Mouse (Mus musculus) ES-Bruce4 (cell line): Measurements from ENCODE around the gene Acsl3. TPM values are rescaled to one million over a fixed set of nuclear protein-coding genes. Genes with fewer than 3 reads are reported as not detected.

ENCODE experiments used
- H3K27ac ChIP-seq: 2 replicates; pipeline ENCODE4 v1.5.1; 2012; ENCODE audit warnings: low read length, inconsistent platforms; ENCODE audit not compliant: insufficient read depth
- H3K27me3 ChIP-seq: 2 replicates; pipeline ENCODE4 v1.6.1; 2012; ENCODE audit warnings: mild to moderate bottlenecking, low read length, inconsistent platforms; ENCODE audit not compliant: control insufficient read depth, poor library complexity, insufficient read depth, severe bottlenecking
- H3K36me3 ChIP-seq: 2 replicates; pipeline ENCODE4 v1.6.1; 2012; ENCODE audit warnings: inconsistent platforms, mild to moderate bottlenecking, low read length, moderate library complexity; ENCODE audit not compliant: control insufficient read depth, poor library complexity, insufficient read depth, severe bottlenecking
- H3K4me1 ChIP-seq: one replicate; pipeline ENCODE4 v1.8.1; 2011; ENCODE audit warnings: low read length; ENCODE audit not compliant: control insufficient read depth, insufficient read depth
- H3K4me3 ChIP-seq: 2 replicates; pipeline ENCODE4 v1.5.1; 2011; ENCODE audit warnings: low read depth, mild to moderate bottlenecking, low read length
- H3K9ac ChIP-seq: 2 replicates; pipeline ENCODE4 v1.6.1; 2012; ENCODE audit warnings: low read depth, mild to moderate bottlenecking, inconsistent platforms; ENCODE audit not compliant: poor library complexity, severe bottlenecking
- H3K9me3 ChIP-seq: replicated peaks from 2 replicates; pipeline ENCODE4 v1.6.1; 2012; ENCODE audit warnings: mild to moderate bottlenecking, low read length, inconsistent platforms; ENCODE audit not compliant: control insufficient read depth, poor library complexity, insufficient read depth, severe bottlenecking
- CTCF ChIP-seq: IDR thresholded peaks from one replicate; pipeline ENCODE4 v1.8.1; 2011; ENCODE audit warnings: low read depth, low read length
- EP300 ChIP-seq: IDR thresholded peaks from 2 replicates; pipeline ENCODE4 v1.6.1; 2011; ENCODE audit warnings: low read depth, low read length; ENCODE audit not compliant: insufficient read depth
- POLR2A ChIP-seq: IDR thresholded peaks from one replicate; pipeline ENCODE4 v1.8.1; 2011; ENCODE audit warnings: low read length; ENCODE audit not compliant: insufficient read depth
- polyA plus RNA-seq: library from polyadenylated mRNA; stranded (reverse); fragments of >200 nt; gene quantifications from 2 replicates; pipeline ENCODE4 v1.2.4, GENCODE M21; 2011; ENCODE audit warnings: low read depth; ENCODE audit not compliant: missing spikeins, insufficient read depth, insufficient read length

Acsl3 gene
- polyA plus RNA-seq, 1 experiment: 143 TPM

GRCm38 (mm10) chr1:78696903-78697302, 39.3 kb downstream of the Acsl3 start:
- no peak for TF ChIP-seq EP300
- TF ChIP-seq POLR2A: no peak
- TF ChIP-seq CTCF: no peak
- Histone ChIP-seq H3K4me3 (no peak overlapping the region), H3K27me3 (no peaks in the 10 kb centered on the region), H3K27ac (no peak overlapping the region), H3K9ac (no peak overlapping the region), H3K36me3 (peaks cover 55% of the 10 kb centered on the region), H3K4me1 (no peaks in the 10 kb centered on the region), H3K9me3 (no peaks in the 10 kb centered on the region)

DNA sequence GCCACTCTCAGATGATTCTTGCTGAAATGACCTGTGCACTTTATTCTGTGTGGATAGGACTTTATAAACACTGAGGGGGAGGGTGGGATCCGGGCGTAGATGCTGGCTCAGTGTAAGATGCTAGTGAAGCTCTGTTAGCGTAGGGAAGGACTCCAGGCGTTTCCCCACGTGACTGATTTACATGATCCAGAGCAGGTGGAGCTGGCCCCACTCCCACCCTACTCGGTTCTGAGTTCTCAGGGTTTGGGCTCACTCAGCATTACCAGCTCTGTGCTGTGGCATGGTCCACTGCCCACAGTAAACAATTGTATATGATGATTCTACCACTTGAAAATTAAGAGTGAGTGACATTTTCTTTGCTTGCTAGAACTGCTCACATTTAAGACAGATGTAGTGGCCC, 40.5 kb downstream of the Acsl3 start:
- Histone ChIP-seq H3K36me3 (peaks cover 53% of the 10 kb centered on the region), H3K9ac (no peak overlapping the region)

GRCm38 (mm10) chr1:78701740-78702139, 44.1 kb downstream of the Acsl3 start:
- TF ChIP-seq CTCF: no peak
- no peak for TF ChIP-seq EP300
- no peak for TF ChIP-seq POLR2A
- no peaks in the 10 kb centered on the region for H3K9me3 ChIP-seq
- H3K36me3 ChIP-seq: peaks cover 38% of the 10 kb centered on the region
- no peaks in the 10 kb centered on the region for H3K27me3 ChIP-seq
- H3K4me1 ChIP-seq: no peaks in the 10 kb centered on the region
- no peak overlapping the region for H3K4me3 ChIP-seq
- H3K27ac ChIP-seq: no peak overlapping the region
- H3K9ac ChIP-seq: no peak overlapping the region

More for the DNA sequence above, 40.5 kb downstream of the Acsl3 start:
- Histone ChIP-seq H3K4me3 (no peak overlapping the region), H3K9me3 (no peaks in the 10 kb centered on the region), H3K4me1 (no peaks in the 10 kb centered on the region), H3K27me3 (no peaks in the 10 kb centered on the region), H3K27ac (no peak overlapping the region)
- TF ChIP-seq EP300 (no peak), POLR2A (no peak), CTCF (no peak)

DNA sequence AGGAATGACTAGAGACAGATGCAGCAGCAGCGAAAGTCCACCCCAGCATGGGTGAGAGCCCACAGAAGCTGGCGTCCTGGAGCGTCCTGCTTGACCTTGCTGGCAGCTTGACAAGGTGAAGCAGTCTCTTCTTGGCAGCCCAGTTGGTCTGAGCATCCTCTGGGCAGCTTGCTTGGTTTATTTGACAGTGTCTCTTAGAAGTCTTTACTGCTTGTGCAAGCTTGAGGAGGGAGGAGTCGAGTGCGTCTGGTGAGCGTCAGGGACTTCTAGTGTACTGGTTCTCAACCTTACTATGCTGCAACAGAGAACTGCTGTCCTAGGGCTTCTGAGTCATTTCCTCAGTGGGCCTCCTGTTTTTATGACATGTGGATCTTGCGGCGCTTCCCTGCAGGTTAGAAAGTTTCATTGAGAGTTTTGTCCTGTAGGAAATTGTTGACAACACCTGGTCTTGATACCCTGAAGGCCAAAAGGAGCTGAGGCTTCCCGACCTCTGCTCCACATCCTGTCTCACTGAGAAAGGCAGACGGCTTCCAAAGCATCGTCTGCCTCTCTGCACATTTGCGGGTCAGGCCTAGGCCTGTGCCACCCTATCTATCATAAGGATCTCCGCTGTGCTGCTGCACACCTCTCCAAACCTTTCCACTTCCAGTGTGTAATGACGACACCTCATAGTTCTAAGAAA, 44.8 kb downstream of the Acsl3 start:
- Histone ChIP-seq H3K4me3 (no peak overlapping the region), H3K4me1 (no peaks in the 10 kb centered on the region), H3K36me3 (peaks cover 32% of the 10 kb centered on the region), H3K9ac (no peak overlapping the region), H3K9me3 (no peaks in the 10 kb centered on the region), H3K27ac (no peak overlapping the region), H3K27me3 (no peaks in the 10 kb centered on the region)
- TF ChIP-seq EP300: no peak
- TF ChIP-seq POLR2A: no peak
- no peak for TF ChIP-seq CTCF

DNA sequence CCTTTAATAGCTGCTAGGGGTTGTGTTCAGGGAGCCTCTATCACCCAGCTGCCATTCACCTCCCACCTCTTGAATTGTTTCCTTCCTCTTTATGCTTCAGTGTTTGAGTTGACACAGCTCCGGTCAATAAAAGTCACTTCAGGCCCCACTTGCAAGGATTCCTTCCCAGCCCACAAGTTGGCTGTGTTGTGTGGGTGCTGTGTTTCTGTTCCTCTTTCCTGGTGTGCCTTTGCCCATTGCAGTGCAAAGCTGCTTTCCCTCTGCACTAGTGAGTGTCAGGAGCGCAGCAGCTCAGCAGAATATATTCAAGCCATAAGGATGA, 45.3 kb downstream of the Acsl3 start:
- Histone ChIP-seq H3K4me3 (no peak overlapping the region), H3K36me3 (peaks cover 32% of the 10 kb centered on the region)
- TF ChIP-seq EP300 (no peak), CTCF (no peak)

DNA sequence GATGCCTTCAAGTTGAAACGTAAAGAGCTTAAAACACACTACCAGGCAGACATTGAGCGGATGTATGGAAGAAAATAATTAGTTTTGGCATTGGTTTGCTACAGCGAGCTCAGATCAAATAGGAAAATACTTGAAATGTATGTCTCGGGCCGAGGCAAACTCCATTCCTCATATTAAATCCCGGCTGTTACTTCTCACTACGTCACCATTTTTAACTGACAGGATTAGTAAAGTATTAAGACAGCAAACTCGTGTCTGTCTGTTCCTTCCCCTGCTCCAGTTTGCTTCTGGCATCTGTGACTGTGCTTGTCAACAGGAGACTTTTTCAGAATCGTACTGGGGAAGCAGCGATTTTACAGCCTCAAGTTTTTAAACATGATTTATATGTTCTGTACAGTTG, 48.7 kb downstream of the Acsl3 start:
- Histone ChIP-seq H3K27me3 (no peaks in the 10 kb centered on the region), H3K4me3 (no peak overlapping the region), H3K27ac (no peak overlapping the region), H3K9me3 (no peaks in the 10 kb centered on the region), H3K36me3 (peaks cover 17% of the 10 kb centered on the region), H3K4me1 (no peaks in the 10 kb centered on the region), H3K9ac (no peak overlapping the region)
- no peak for TF ChIP-seq POLR2A
- no peak for TF ChIP-seq CTCF
- no peak for TF ChIP-seq EP300

More for the DNA sequence above, 45.3 kb downstream of the Acsl3 start:
- Histone ChIP-seq H3K9ac (no peak overlapping the region), H3K27ac (no peak overlapping the region), H3K27me3 (no peaks in the 10 kb centered on the region), H3K4me1 (no peaks in the 10 kb centered on the region), H3K9me3 (no peaks in the 10 kb centered on the region)
